Mouse (Mus musculus) mouse trophoblast stem cell (cell line): ENCODE measurements around the gene Tet1.
"Not testable (repeated sequence)": the region's sequence is repeated elsewhere in the genome, so short reads cannot be mapped to it uniquely, and the experiment has no call there.

Experiments used
- in situ Hi-C, 2 experiments: fragments of 300-500 bp; cut with MseI, MboI; formaldehyde crosslinking; loops; 2 replicates in 1 of 2; 3 replicates in 1 of 2; pipeline ENCODE4 v1.15.1; 2025

The Tet1 gene

GRCm38 (mm10) chr10:62908896-62909295 lies at the start of gene Tet1:
TSS of gene Tet1 (minus strand) at chr10:62908996.
- in situ Hi-C loops: not testable (repeated sequence)

GRCm38 (mm10) chr10:62948551-62948950 lies 39.8 kb upstream of the Tet1 start:
- in situ Hi-C loops: no loop called here

- in situ Hi-C loops: no loop called here
Measured at GRCm38 (mm10) chr10:62946738-62947471, 38.1 kb upstream of the Tet1 start, which contains the start of gene Dna2. TSS of gene Dna2 (plus strand) at chr10:62947026.

GRCm38 (mm10) chr10:62944975-62945580 lies 36.3 kb upstream of the Tet1 start:
- in situ Hi-C loops: no loop called here

GRCm38 (mm10) chr10:62932381-62932780 lies 23.6 kb upstream of the Tet1 start:
- in situ Hi-C loops: no loop called here

GRCm38 (mm10) chr10:62924096-62924635 lies 15.4 kb upstream of the Tet1 start:
- in situ Hi-C loops: no loop called here

GRCm38 (mm10) chr10:62920766-62921156 lies 12.0 kb upstream of the Tet1 start:
- in situ Hi-C loops: no loop called here

- in situ Hi-C loops: no loop called here
Measured at GRCm38 (mm10) chr10:62919925-62920765, 11.3 kb upstream of the Tet1 start, which contains the start of gene Slc25a16. TSS of gene Slc25a16 (plus strand) at chr10:62920633.

- in situ Hi-C loops: no loop called here
Measured at GRCm38 (mm10) chr10:62918985-62919384, 10.2 kb upstream of the Tet1 start.

GRCm38 (mm10) chr10:62911120-62911519 lies 2.3 kb upstream of the Tet1 start:
- in situ Hi-C loops: no loop called here

GRCm38 (mm10) chr10:62906336-62906735 lies 2.5 kb downstream of the Tet1 start:
- in situ Hi-C loops: no loop called here

GRCm38 (mm10) chr10:62902829-62903228 lies 6.0 kb downstream of the Tet1 start:
- in situ Hi-C loops: no loop called here

- in situ Hi-C loops: no loop called here
Measured at GRCm38 (mm10) chr10:62901826-62902225, 7.0 kb downstream of the Tet1 start.

- in situ Hi-C loops: no loop called here
Measured at GRCm38 (mm10) chr10:62900144-62900543, 8.7 kb downstream of the Tet1 start.

- in situ Hi-C loops: no loop called here
Measured at GRCm38 (mm10) chr10:62898061-62898460, 10.7 kb downstream of the Tet1 start.

GRCm38 (mm10) chr10:62897437-62897836 lies 11.4 kb downstream of the Tet1 start:
- in situ Hi-C loops: no loop called here

- in situ Hi-C loops: no loop called here
Measured at GRCm38 (mm10) chr10:62896774-62897173, 12.0 kb downstream of the Tet1 start.

GRCm38 (mm10) chr10:62896035-62896434 lies 12.8 kb downstream of the Tet1 start:
- in situ Hi-C loops: no loop called here

GRCm38 (mm10) chr10:62895386-62895785 lies 13.4 kb downstream of the Tet1 start:
- in situ Hi-C loops: no loop called here

GRCm38 (mm10) chr10:62894447-62894846 lies 14.3 kb downstream of the Tet1 start:
- in situ Hi-C loops: no loop called here

- in situ Hi-C loops: no loop called here
Measured at GRCm38 (mm10) chr10:62893356-62893884, 15.4 kb downstream of the Tet1 start.
